Mouse (Mus musculus) E14TG2a.4 (cell line): ENCODE results near the gene Ubap2.

Experiments
- CTCF ChIP-seq: conservative IDR thresholded peaks from 2 replicates; pipeline ENCODE4 v1.5.1; 2014; ENCODE audit warnings: low read length
- NANOG ChIP-seq: IDR thresholded peaks from 2 replicates; pipeline ENCODE4 v1.6.1; 2014; ENCODE audit warnings: borderline replicate concordance, low read length, mixed read lengths
- POU5F1 ChIP-seq: IDR thresholded peaks from 2 replicates; pipeline ENCODE4 v1.6.1; 2014; ENCODE audit warnings: low read length, borderline replicate concordance

- TF ChIP-seq CTCF (no peak), POU5F1 (no peak), NANOG (no peak)
Measured at GRCm38 (mm10) chr4:41196861-41197610, 77.9 kb downstream of the Ubap2 start.
